Mouse (Mus musculus): ENCODE measurements at regions not wholly inside any gene's neighbourhood (a gene's known extent, or its start where the extent isn't known, plus 50 kb on each side); places are given as distances from the start of the nearest gene placed in this dataset.

DNA sequence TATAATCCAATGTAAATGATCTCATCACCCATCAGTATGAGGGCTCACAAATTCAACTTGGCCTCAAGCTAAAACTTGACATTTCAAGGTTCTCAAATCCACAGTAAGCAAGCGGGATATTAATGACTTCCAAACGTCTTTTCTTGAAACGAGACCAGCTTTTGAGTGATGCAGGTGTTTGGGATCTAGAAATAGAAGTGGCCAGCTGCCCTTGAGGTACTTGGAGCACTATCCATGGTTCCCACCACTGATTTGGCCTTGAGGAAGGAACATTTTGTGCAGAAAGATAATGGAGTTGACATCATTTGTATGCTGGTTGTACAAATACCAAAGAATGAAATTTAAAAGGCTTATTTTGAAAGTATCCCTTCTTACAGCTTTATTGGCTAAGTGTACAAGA, 378.4 kb upstream of the Tusc1 start:
- TF ChIP-seq CTCF (IDR thresholded peaks at IDR 0.05; ENCODE audit: low read depth) (no peak), EP300 (IDR thresholded peaks at IDR 0.05; ENCODE audit: low read depth) (no peak)
